Mouse (Mus musculus) central nervous system, embryonic 11.5 days (tissue): ENCODE results near the gene Cpne9. TPM values are rescaled to one million over a fixed set of nuclear protein-coding genes. Genes with fewer than 3 reads are reported as not detected.

Source experiments
- polyA plus RNA-seq: library from polyadenylated mRNA; depleted of rRNA; stranded (reverse); fragments of >200 nt; gene quantifications from 2 replicates; pipeline ENCODE4 v1.2.3, GENCODE M21; 2012; rRNA removed

Gene Cpne9
- 0.11 and 0.37 TPM in 2 replicates for polyA plus RNA-seq

DNA sequence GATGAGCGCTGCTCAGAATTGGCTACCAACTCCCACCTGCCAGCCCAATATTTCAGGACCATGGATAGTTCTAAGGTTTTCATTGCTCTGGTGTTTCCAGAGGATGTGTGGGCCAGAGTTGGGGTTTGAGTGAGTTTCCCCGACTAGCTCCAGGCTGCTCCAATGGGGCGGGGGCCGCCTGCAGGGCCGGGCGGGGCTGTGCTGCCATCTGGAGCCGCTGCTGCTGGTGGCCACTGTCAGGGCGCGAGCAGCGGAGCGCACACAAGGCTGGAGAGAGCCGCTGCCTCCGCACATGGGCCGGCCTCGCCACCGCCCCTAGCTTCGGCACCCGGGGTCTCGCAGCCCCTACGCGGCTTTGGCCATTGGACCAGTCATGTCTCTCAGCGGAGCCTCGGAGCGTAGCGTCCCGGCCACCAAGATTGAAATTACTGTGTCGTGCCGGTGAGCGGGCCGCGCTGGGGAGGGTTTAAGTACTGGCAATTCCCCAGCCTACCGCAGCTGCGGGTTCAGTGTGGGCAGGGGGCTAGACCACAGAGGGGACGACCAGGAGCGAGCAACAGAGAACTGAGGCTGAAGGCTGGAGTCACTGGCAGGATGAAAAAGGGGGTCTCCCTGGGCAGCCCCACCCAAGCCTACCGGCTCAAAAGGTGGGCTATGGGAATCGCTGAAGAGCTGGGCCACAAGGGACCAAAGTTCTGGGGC is at the start of gene Cpne9:
TSS of gene Cpne9 (plus strand) at position 207 of the 702 bp plus-strand sequence.

DNA sequence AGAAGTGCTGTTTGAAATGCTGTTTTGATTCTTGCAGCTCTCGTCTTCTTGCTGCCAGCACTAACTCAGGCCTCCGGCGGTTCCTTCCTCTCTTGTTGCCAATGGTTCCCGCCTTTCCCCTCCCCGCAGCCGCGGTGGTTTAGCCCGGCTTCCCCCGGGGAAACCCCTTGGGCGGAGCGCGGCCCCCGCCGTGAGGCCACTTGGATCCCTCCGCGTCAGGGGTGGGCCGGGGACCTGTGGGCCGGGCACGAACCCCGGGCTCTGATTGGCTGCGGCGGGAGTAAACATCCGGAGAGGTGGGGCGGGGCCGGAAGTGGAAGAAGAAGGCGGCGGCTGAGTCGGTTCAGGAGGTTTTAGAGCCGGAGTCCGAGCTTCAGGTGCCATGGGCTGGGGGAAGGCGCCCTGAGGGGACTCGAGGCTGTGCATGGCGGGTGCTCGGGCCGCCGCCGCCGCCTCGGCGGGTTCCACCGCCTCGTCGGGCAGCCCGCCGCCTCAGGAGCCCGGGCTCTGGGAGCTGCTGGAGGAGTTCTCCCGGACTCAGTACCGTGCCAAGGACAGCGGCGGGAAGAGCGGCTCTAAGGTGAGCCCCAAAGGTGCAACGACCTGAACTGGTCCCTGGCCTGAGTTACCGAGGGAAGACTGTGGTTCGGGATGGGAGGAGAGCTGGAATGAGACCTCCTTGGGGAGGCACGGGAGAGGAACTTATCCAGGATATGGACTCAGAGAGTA is 44.4 kb upstream of the Cpne9 start, which contains the start of gene Mtmr14:
TSS of gene Mtmr14 (plus strand) at position 302 of the 729 bp plus-strand sequence.

DNA sequence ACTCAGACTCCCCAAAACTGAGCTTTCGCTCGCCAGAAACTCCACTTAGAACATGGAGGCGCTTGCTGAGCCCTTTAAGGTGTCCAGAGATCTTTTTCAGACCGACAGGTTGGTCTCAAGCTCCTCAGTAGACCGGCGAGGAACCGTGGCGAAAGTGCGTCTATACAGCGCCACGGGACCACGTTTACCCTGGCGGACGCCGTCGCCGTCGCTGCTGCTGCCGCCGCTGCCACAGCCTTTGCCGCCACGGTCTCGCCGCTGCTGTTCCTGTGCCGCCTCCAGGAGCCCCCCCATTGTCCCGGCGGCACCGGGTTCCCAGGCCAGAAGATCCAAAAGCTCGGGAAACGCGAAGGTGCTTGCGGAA is 24.9 kb downstream of the Cpne9 start, which contains the start of gene Brpf1:
TSS of gene Brpf1 (plus strand) at position 152 of the 364 bp plus-strand sequence.

DNA sequence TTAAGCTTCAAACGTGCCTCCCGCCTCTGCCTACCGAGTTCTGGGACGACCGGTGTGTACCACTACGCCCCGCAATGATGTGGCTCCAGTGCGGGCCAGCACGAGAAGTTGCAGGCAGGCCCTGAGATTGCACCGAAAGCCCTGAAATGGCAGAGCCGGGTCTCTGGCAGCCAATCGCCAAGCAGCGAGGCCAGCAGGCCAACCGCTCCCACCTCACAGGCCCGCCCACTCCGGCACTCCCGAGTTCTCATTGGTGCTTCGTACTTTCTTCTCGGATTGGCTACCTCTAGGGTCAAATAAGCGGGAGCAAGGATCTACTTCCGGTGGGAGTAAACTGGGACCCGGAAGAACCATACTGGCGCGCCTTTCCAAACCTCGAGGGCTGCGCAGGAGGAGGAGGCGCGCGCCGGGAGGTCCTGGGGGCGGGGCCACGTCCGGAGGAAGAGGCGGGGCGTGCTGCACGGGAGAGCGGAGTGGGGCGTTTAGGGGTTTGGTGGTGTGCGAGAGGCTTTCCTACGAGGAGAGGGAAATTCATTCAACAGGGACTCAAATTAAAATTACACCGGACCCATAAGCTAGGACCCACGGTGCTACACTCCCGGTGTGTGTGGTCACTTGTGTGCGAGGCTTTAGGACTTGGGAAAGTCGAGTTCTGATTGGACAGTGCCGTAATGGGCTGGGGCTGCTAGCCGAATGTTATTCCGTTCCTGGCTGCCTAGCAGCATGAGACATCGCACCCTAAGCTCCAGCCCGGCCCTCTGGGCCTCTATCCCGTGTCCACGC is 44.6 kb downstream of the Cpne9 start, which contains the start of gene Ogg1:
TSS of gene Ogg1 (plus strand) at position 440 of the 783 bp plus-strand sequence.

DNA sequence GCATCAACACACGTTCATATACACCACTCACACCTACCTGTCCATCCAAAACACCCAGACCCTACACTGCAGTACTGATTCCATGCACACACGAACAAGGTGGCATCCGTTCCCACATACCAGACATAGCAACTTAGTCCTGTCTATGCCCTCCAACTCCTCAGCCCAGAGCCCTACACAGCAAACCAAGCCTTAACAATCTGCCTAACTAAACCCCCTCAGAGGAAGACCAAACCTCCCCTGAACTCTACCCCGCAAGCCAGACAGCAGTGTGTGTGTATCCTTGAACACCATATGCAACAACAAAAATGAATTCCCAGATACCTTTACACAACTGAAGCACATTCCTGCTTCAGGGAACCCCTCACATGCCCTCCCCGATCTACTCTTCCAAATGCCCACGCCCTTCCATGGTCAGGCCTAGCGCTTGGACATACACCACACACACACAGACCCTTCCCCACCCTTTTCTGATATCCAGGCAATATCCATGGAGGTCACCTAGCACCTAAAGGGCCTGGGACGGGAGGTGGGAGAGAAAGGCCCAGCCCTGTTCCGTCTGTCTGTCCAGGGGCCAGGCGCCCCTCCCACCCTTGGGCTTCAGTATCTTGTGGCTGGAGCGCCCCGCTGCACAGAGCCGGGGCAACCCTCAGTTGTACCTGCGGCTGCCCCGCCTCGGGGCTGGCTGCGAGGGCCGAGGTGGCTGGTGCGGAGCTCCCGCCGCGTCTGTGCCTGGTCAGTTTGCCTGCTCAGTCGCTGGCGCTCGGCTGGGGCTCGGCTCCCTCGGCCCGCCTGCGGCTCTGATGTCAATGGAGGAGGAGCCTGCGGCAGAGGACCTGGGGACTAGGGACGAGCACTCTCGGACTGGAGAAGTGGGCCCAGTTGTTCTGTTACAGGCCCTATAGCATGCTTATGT is 61.3 kb downstream of the Cpne9 start, which contains the start of gene Camk1:
TSS of gene Camk1 (minus strand) at position 808 of the 916 bp plus-strand sequence.

Other genes with a start within 250 kb of the Cpne9 start
- 39.5 and 73.3 TPM in 2 replicates for gene Thumpd3, start 236.1 kb upstream of the Cpne9 start, polyA plus RNA-seq
- 54.7 and 85.2 TPM in 2 replicates for gene Setd5, start 204.9 kb upstream of the Cpne9 start, polyA plus RNA-seq
- gene Lhfpl4, start 86.9 kb upstream of the Cpne9 start, polyA plus RNA-seq, result 19.1 and 31.3 TPM in 2 replicates
- 26.0 and 31.0 TPM in 2 replicates for gene Mtmr14, start 44.5 kb upstream of the Cpne9 start, polyA plus RNA-seq
- 44.3 and 47.2 TPM in 2 replicates for gene Brpf1, start 24.8 kb downstream of the Cpne9 start, polyA plus RNA-seq
- gene Ogg1, start 44.7 kb downstream of the Cpne9 start, polyA plus RNA-seq, result 14.8 and 21.2 TPM in 2 replicates
- 33.0 and 41.1 TPM in 2 replicates for gene Camk1, start 61.7 kb downstream of the Cpne9 start, polyA plus RNA-seq
- 42.3 and 67.4 TPM in 2 replicates for gene Tada3, start 95.6 kb downstream of the Cpne9 start, polyA plus RNA-seq
- gene Arpc4, start 95.8 kb downstream of the Cpne9 start, polyA plus RNA-seq, result 106 and 112 TPM in 2 replicates
- gene Ttll3, start 107.0 kb downstream of the Cpne9 start, polyA plus RNA-seq, result 13.6 and 16.4 TPM in 2 replicates
- gene Rpusd3, start 137.0 kb downstream of the Cpne9 start, polyA plus RNA-seq, result 28.4 and 33.2 TPM in 2 replicates
- gene Cidec, start 153.5 kb downstream of the Cpne9 start, polyA plus RNA-seq, result 0.04 TPM in 2 replicates
- 34.3 and 56.9 TPM in 2 replicates for gene Jagn1, start 160.3 kb downstream of the Cpne9 start, polyA plus RNA-seq
- 0.66 and 1.4 TPM in 2 replicates for gene Il17re, start 176.2 kb downstream of the Cpne9 start, polyA plus RNA-seq
- 2.8 and 3.6 TPM in 2 replicates for gene Il17rc, start 189.1 kb downstream of the Cpne9 start, polyA plus RNA-seq
- gene Creld1, start 201.0 kb downstream of the Cpne9 start, polyA plus RNA-seq, result 21.3 and 43.5 TPM in 2 replicates
- gene Prrt3, start 219.6 kb downstream of the Cpne9 start, polyA plus RNA-seq, result 1.3 and 1.7 TPM in 2 replicates
- gene Emc3, start 249.3 kb downstream of the Cpne9 start, polyA plus RNA-seq, result 27.6 and 47.2 TPM in 2 replicates
- 16.9 and 20.6 TPM in 2 replicates for gene Fancd2, start 249.4 kb downstream of the Cpne9 start, polyA plus RNA-seq